Mouse (Mus musculus) lung, adult 2 months (tissue): Measurements from ENCODE around the gene Hic1.

ENCODE experiments used
- CTCF ChIP-seq: fragments of 200-500 bp; IDR thresholded peaks from 2 replicates; pipeline ENCODE4 v1.5.1; 2011; ENCODE audit warnings: mild to moderate bottlenecking, low read length, control low read depth; ENCODE audit not compliant: insufficient read depth
- POLR2A ChIP-seq: fragments of 200-500 bp; IDR thresholded peaks from 2 replicates; pipeline ENCODE4 v1.6.1; 2011; ENCODE audit warnings: low read depth, mild to moderate bottlenecking, control low read depth, low read length, borderline replicate concordance; ENCODE audit errors: extremely low read depth

- TF ChIP-seq CTCF: no peak
- no peak for TF ChIP-seq POLR2A
Measured at GRCm38 (mm10) chr11:75164051-75164450, 5.3 kb downstream of the Hic1 start.
